Mouse (Mus musculus) B cell, adult 62 days (primary cell): ENCODE measurements around the gene 1700017B05Rik. TPM values are rescaled to one million over a fixed set of nuclear protein-coding genes. Genes with fewer than 3 reads are reported as not detected.

ENCODE experiments used
- total RNA-seq: library from RNA; stranded (reverse); gene quantifications from 4 replicates; pipeline ENCODE4 v1.2.4, GENCODE M21; 2023

Gene 1700017B05Rik
- total RNA-seq = 179 to 204 TPM (median 189 TPM) in 4 replicates

DNA sequence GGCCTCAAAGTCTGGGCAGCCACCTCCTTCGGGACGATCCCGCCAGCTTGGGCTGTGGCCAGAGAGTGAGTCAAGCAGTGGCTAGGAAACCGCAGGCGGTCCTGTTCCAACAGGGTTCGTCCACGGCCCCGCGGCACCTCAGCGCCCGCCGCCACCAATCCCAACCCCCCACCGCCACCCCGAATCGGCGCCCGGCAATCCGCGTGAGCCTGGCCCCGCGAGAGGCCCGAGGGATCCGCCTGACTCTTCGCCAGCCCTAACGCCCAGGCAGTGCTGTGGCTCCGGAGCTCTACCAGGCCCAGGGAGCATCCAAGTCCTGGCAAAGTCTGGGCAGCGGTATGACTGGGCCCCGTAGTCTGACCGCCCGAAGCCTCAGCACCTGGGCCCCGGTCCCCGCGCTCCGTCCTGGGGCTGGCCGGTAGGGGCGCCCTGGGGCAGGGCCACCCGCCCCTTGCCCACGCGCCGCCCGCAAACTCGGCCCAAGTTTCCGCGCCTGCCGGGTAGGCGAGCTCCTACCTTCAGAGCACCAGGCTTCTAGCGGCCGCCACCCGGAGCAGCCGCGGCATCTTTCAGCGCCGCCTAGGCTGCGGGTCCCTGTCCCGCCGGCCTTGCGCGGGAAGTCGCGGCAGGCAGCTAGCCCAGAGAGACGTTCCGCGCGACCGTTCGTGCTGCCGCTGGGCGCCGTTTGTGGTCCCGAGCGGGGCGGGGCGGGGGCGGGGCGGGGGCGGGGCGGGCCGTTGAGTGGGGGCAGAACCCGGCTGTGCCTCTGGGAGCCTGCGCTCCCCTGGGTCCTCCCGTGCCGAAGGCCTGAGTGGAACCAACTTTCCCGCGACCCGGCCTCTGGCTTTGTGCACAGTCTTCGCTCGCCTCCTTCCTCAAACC is at the start of gene 1700017B05Rik:
Gene 1700017B05Rik (minus strand): TSS at position 700 of the 882 bp plus-strand sequence.

DNA sequence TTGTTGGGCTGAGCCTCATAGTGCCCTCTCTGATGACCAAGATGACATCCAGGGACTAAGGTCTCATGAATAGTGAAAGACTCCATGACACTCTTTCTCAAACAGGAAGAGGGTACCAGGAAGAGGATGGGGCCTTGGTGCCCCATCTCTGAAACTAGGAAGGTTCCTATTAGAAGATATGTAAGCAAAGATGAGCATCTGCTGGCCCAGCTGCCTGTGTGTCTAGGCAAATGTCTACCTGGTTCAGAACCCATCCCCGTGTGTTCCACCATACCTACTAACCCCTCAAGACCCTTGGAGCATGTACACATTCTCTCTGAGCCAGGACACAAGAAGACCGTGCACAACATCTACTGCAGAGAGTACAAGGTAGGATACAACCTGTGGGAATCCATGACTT is 26.2 kb downstream of the 1700017B05Rik start, which contains the start of gene Trcg1:
Gene Trcg1 (plus strand): TSS at position 301 of the 400 bp plus-strand sequence.

Other genes starting within 250 kb of the 1700017B05Rik start
- 127 to 137 TPM (median 127 TPM) in 4 replicates for gene Sin3a, start 190.6 kb downstream of the 1700017B05Rik start, total RNA-seq
- 123 to 155 TPM (median 139 TPM) in 4 replicates for gene Man2c1, start 131.9 kb downstream of the 1700017B05Rik start, total RNA-seq
- 68.1 to 79.7 TPM (median 75.1 TPM) in 4 replicates for gene Neil1, start 114.3 kb downstream of the 1700017B05Rik start, total RNA-seq
- 116 to 136 TPM (median 126 TPM) in 4 replicates for gene Commd4, start 104.3 kb downstream of the 1700017B05Rik start, total RNA-seq
- gene Trcg1, start 26.1 kb downstream of the 1700017B05Rik start, total RNA-seq = not detected in 4 replicates
- gene Ppcdc, start 177.5 kb upstream of the 1700017B05Rik start, total RNA-seq = 74.8 to 88.2 TPM (median 80.7 TPM) in 4 replicates
- gene Scamp5, start 205.4 kb upstream of the 1700017B05Rik start, total RNA-seq = 0.30 to 0.57 TPM (median 0.53 TPM) in 3 of 4 replicates, not detected in the other
- 0.43 to 0.95 TPM in 2 of 4 replicates, not detected in the others for gene Rpp25, start 241.4 kb upstream of the 1700017B05Rik start, total RNA-seq